ENCODE assay signal across 8 mouse cellular contexts in the genomic region with DNA sequence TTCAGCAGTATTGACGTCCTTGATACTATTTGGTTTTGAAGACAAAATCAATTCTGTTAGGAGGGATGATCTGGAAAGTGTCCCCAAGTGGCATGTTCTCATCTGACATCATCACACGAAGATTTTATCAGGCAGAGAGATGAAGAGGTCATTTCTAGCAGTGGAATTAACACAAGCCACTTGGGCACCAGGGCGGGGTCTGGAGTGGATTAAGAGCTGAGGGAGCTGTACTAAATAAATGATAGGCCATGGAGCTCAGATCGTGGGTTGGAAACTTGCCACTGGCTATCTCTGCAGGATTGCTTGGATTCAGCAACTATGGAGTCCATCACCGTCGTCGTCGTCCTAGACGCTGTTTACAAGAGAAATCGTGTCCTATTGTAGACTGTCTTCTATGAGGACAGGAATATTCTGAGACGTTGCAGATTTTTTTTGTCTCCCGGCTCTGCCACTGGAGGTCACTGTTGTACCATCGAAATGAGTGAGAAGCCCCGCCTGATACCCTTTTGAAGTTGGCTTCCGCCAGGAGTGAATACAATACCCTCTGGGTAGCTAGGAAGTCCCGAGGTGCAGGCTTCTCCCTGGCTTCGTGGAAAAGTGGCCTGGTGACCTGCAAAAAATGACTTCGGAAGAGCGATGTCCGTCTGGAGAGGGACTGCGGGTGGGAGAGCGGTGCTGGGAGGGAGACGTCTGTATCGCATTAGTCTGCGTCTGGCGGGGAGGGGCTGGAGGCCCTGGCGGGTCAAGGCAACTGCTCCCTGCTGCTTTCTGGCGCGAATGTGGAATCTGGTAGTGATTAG.
DNase-seq lines count a peak whose midpoint lies in the region; ATAC-seq and TF ChIP-seq lines count a peak whose summit lies in the region.

No protein-coding gene starts in this region.

- H3K27ac ChIP-seq in brown adipose tissue, adult 24 weeks (replicated peaks; ENCODE audit: low read depth, low read length) = peak overlapping the region; percentile 71
- H3K27ac ChIP-seq in forebrain, embryonic 12.5 days = peak overlapping the region; percentile 90
- 0 out of 2 replicates have a peak overlapping the region, but pooled peaks have one; percentile 34 for H3K27ac ChIP-seq in liver, postnatal 0 days (ENCODE audit: low read depth)
- peak overlapping the region; percentile 88 for H3K27ac ChIP-seq in neural tube, embryonic 14.5 days (ENCODE audit: low read depth, low read length)

- H3K4me3 ChIP-seq in brown adipose tissue, adult 24 weeks (ENCODE audit: insufficient read depth, low read depth, low read length) = peak overlapping the region; percentile 63
- peak overlapping the region; percentile 33 for H3K4me3 ChIP-seq in forebrain, embryonic 12.5 days (replicated peaks)
- H3K4me3 ChIP-seq in liver, postnatal 0 days (ENCODE audit: low read depth, low read length) = peak overlapping the region; percentile 46
- peak overlapping the region; percentile 30 for H3K4me3 ChIP-seq in neural tube, embryonic 14.5 days (ENCODE audit: low read depth, low read length)

- no peak for TF ChIP-seq EP300 in liver, postnatal 0 days (IDR thresholded peaks at IDR 0.05; ENCODE audit: low read depth)

- 5% methylated on average over 29 of the region's 29 CpGs for WGBS in forebrain, embryonic 12.5 days
- 6% methylated on average over 29 of the region's 29 CpGs for WGBS in large intestine, adult 2 months
- 7% methylated on average over 29 of the region's 29 CpGs for WGBS in liver, postnatal 0 days (ENCODE audit: insufficient replicate concordance)
- WGBS in neural tube, embryonic 14.5 days = 5% methylated on average over 29 of the region's 29 CpGs

- ATAC-seq in CD4-positive, CD25-positive, alpha-beta regulatory T cell, adult 4 months = peak; percentile 95
- peak; percentile 94 for ATAC-seq in forebrain, embryonic 12.5 days (ENCODE audit: low FRiP score)
- peak; percentile 45; the same call in 1 of the 2 replicates for ATAC-seq in liver, postnatal 0 days
- peak; percentile 95 for ATAC-seq in neural tube, embryonic 14.5 days (ENCODE audit: low read depth)

- H3K4me1 ChIP-seq in brown adipose tissue, adult 24 weeks (ENCODE audit: control insufficient read depth, insufficient read depth, insufficient read length, low read length) = no peaks in the 10 kb centered on the region
- H3K4me1 ChIP-seq in forebrain, embryonic 12.5 days = peaks cover 34% of the 10 kb centered on the region
- peaks cover 5% of the 10 kb centered on the region; the same call in 1 of the 2 replicates for H3K4me1 ChIP-seq in liver, postnatal 0 days (ENCODE audit: insufficient read depth)
- peaks cover 8% of the 10 kb centered on the region; the same call in 1 of the 2 replicates for H3K4me1 ChIP-seq in neural tube, embryonic 14.5 days (ENCODE audit: control insufficient read depth, insufficient read depth, low read length)

- H3K36me3 ChIP-seq in forebrain, embryonic 12.5 days (replicated peaks) = no peaks in the 10 kb centered on the region
- H3K36me3 ChIP-seq in liver, postnatal 0 days (replicated peaks; ENCODE audit: insufficient read depth, low read length) = no peaks in the 10 kb centered on the region
- H3K36me3 ChIP-seq in neural tube, embryonic 14.5 days (ENCODE audit: control insufficient read depth, insufficient read depth, low read length) = no peaks in the 10 kb centered on the region

- peak overlapping the region; percentile 59 for H3K9ac ChIP-seq in forebrain, embryonic 12.5 days
- peak overlapping the region; percentile 53; the same call in 1 of the 2 replicates for H3K9ac ChIP-seq in liver, postnatal 0 days (replicated peaks)
- peak overlapping the region; percentile 56 for H3K9ac ChIP-seq in neural tube, embryonic 14.5 days (replicated peaks; ENCODE audit: low read depth, low read length)

- peak; percentile 95 to 97 for DNase-seq in heart, postnatal 10 days
- DNase-seq in large intestine, adult 2 months (ENCODE audit: low read depth, low spot score) = peak; percentile 57
- DNase-seq in liver, postnatal 0 days = peak; percentile 81
- DNase-seq in testis, postnatal 10 days (ENCODE audit: low spot score) = peak; percentile 93

- H3K4me2 ChIP-seq in forebrain, embryonic 12.5 days = peak overlapping the region; percentile 55
- peak overlapping the region; percentile 82 for H3K4me2 ChIP-seq in liver, postnatal 0 days (ENCODE audit: low read depth, low read length)
- peak overlapping the region; percentile 60 for H3K4me2 ChIP-seq in neural tube, embryonic 14.5 days (ENCODE audit: low read depth, low read length)

- no peaks in the 10 kb centered on the region for H3K9me3 ChIP-seq in forebrain, embryonic 12.5 days
- H3K9me3 ChIP-seq in liver, postnatal 0 days (ENCODE audit: low read length) = no peaks in the 10 kb centered on the region
- H3K9me3 ChIP-seq in neural tube, embryonic 14.5 days (ENCODE audit: control insufficient read depth, low read length) = no peaks in the 10 kb centered on the region

- H3K27me3 ChIP-seq in forebrain, embryonic 12.5 days = 0 out of 2 replicates have a peak, but pooled peaks cover 9% of the 10 kb centered on the region
- no peaks in the 10 kb centered on the region for H3K27me3 ChIP-seq in liver, postnatal 0 days (ENCODE audit: insufficient read depth, low read length)
- H3K27me3 ChIP-seq in neural tube, embryonic 14.5 days (ENCODE audit: control insufficient read depth, insufficient read depth, low read length) = no peaks in the 10 kb centered on the region

- peak; percentile 80 for TF ChIP-seq CTCF in liver, postnatal 0 days (IDR thresholded peaks at IDR 0.05; ENCODE audit: low read depth)

- intact Hi-C loops in heart, postnatal 10 days (cut with DNase I) = loop anchor here (1.0 to 10.0 kb wide), 5 partner anchors 162 to 1016 kb away; no protein-coding TSS in a partner anchor

Comparison
In these comparisons a context has a peak if more than half of its experiments do, and no peak if none do; other contexts are left out.
1. Peak in every context shown above with its lines: DNase-seq, ATAC-seq, H3K4me3 ChIP-seq and H3K27ac ChIP-seq.
2. ATAC-seq: peak in every context shown above with its lines; median percentile 95 in CD4-positive, CD25-positive, alpha-beta regulatory T cell, adult 4 months; 95 in neural tube, embryonic 14.5 days; 94 in forebrain, embryonic 12.5 days; 45 in liver, postnatal 0 days.
3. H3K27ac ChIP-seq: peak in every context shown above with its lines; median percentile 90 in forebrain, embryonic 12.5 days; 88 in neural tube, embryonic 14.5 days; 71 in brown adipose tissue, adult 24 weeks; 34 in liver, postnatal 0 days.